Mouse (Mus musculus) liver, postnatal 0 days (tissue): ENCODE measurements around the gene Mapk11. TPM values are rescaled to one million over a fixed set of nuclear protein-coding genes. Genes with fewer than 3 reads are reported as not detected.

Experiments used
- ATAC-seq: fragments of 200-750 bp; cut with Nextera tagmentation; 2 replicates; pipeline ENCODE4 v1.8.0; 2017; ENCODE audit warnings: mild to moderate bottlenecking, moderate library complexity
- DNase-seq: peaks from one replicate; pipeline ENCODE4 v3.0.0-alpha.2; 2016
- H3K27ac ChIP-seq: fragments of 300-500 bp; sonication (generic); 2 replicates; pipeline ENCODE4 v1.5.1; 2014; ENCODE audit warnings: antibody characterized with exemption, moderate library complexity, mild to moderate bottlenecking, low read depth
- H3K27me3 ChIP-seq: fragments of 300-500 bp; sonication (generic); 2 replicates; pipeline ENCODE4 v1.6.1; 2014; ENCODE audit warnings: low read length, control low read depth, mixed read lengths; ENCODE audit not compliant: insufficient read depth
- H3K36me3 ChIP-seq: fragments of 300-500 bp; sonication (generic); replicated peaks from 2 replicates; pipeline ENCODE4 v1.6.1; 2014; ENCODE audit warnings: mild to moderate bottlenecking, control low read depth, low read length, moderate library complexity, mixed read lengths; ENCODE audit not compliant: insufficient read depth
- H3K4me1 ChIP-seq: fragments of 300-500 bp; sonication (generic); 2 replicates; pipeline ENCODE4 v1.6.1; 2014; ENCODE audit warnings: antibody characterized with exemption, mild to moderate bottlenecking, control low read depth; ENCODE audit not compliant: insufficient read depth
- H3K4me2 ChIP-seq: fragments of 300-500 bp; sonication (generic); 2 replicates; pipeline ENCODE4 v1.6.1; 2014; ENCODE audit warnings: low read depth, mild to moderate bottlenecking, low read length, moderate library complexity, mixed read lengths
- H3K4me3 ChIP-seq: fragments of 300-500 bp; sonication (generic); 2 replicates; pipeline ENCODE4 v1.5.1; 2014; ENCODE audit warnings: low read depth, low read length
- H3K9ac ChIP-seq: fragments of 300-500 bp; sonication (generic); replicated peaks from 2 replicates; pipeline ENCODE4 v1.6.1; 2014; ENCODE audit warnings: mild to moderate bottlenecking, moderate library complexity
- H3K9me3 ChIP-seq: fragments of 300-500 bp; sonication (generic); 2 replicates; pipeline ENCODE4 v1.6.1; 2016; ENCODE audit warnings: mild to moderate bottlenecking, control low read depth, low read length, mixed read lengths
- CTCF ChIP-seq: sonication (generic); IDR thresholded peaks from 2 replicates; pipeline ENCODE4 v1.5.1; 2016; ENCODE audit warnings: antibody characterized with exemption, low read depth
- EP300 ChIP-seq: IDR thresholded peaks from 2 replicates; pipeline ENCODE4 v1.6.1; 2016; ENCODE audit warnings: antibody characterized with exemption, low read depth, mild to moderate bottlenecking
- WGBS: fragments of 180-500 bp; shearing (Covaris S2); extraction: QIAGEN DNeasy Blood & Tissue Kit; methylation state at CpG from one replicate; pipeline ENCODE4 v1.1.7; 2014; ENCODE audit not compliant: insufficient replicate concordance; 5-methylcytosine and 5-hydroxymethylcytosine counted together
- polyA plus RNA-seq: library from polyadenylated mRNA; unstranded; fragments of >200 nt; fragmentation: Nextera tagmentation; extraction: Ambion mirVana; gene quantifications from 2 replicates; pipeline ENCODE4 v1.2.1, GENCODE M21; 2015

The Mapk11 gene
- polyA plus RNA-seq, 1 experiment from 2014 or later = 0.81 TPM

DNA sequence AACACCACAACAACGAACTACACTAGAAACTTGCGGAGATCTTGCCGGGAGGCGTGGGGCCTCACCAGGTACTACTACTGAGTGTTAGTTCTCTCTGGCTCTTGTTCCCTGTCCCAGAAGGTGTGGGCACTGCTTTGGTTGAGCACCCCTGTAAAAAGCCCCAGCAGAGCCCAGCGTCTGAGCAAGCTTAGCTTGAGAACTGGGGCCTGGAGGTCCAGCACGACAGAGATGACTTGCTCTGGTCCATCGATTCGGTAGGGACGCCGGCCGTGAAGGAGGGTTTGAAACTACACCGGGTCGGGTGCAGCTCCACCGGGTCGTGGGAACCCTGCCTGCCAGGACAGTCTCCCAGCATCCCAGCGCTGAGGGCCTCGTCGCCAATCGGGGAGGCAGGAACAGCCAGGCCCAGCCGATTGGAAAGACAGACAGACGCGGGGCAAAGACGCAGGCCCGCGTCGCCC is 30.7 kb upstream of the Mapk11 start:
- Histone ChIP-seq H3K4me2 (peak overlapping the region; percentile 81), H3K36me3 (no peaks in the 10 kb centered on the region), H3K4me1 (peaks cover 50% of the 10 kb centered on the region), H3K27ac (peak overlapping the region; percentile 98), H3K9me3 (no peaks in the 10 kb centered on the region), H3K27me3 (peaks cover 19% of the 10 kb centered on the region), H3K9ac (peak overlapping the region; percentile 74), H3K4me3 (peak overlapping the region; percentile 71)
- DNase-seq (no peak), ATAC-seq (no peak)
- TF ChIP-seq EP300 = no peak
- 2% methylated on average over 25 of the region's 26 CpGs for WGBS

DNA sequence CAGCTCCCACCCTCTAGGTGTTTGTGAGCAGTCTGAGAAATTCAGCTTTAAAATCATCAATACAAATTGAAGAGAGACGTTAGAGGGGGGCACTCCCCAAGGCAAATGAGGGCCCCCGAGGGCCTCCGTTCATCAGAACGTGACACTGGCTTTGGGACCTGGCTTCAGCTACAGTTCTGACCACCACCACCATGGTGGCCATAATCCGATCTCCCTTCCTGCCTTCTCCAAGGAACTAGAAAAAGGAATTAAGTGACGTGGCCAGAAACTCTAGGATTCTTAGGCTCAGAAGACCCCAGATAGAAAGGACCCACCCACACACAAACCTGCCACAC is 30.2 kb upstream of the Mapk11 start:
- H3K27ac ChIP-seq = peak overlapping the region; percentile 98
- peak overlapping the region; percentile 71 for H3K4me3 ChIP-seq
- H3K36me3 ChIP-seq = no peaks in the 10 kb centered on the region
- no peak for TF ChIP-seq EP300
- TF ChIP-seq CTCF = no peak
- H3K27me3 ChIP-seq = peaks cover 19% of the 10 kb centered on the region
- WGBS = 14% methylated on average over 6 of the region's 6 CpGs
- H3K9ac ChIP-seq = peak overlapping the region; percentile 74
- peak overlapping the region; percentile 81 for H3K4me2 ChIP-seq
- no peaks in the 10 kb centered on the region for H3K9me3 ChIP-seq
- ATAC-seq (no peak), DNase-seq (no peak)
- peaks cover 55% of the 10 kb centered on the region for H3K4me1 ChIP-seq

DNA sequence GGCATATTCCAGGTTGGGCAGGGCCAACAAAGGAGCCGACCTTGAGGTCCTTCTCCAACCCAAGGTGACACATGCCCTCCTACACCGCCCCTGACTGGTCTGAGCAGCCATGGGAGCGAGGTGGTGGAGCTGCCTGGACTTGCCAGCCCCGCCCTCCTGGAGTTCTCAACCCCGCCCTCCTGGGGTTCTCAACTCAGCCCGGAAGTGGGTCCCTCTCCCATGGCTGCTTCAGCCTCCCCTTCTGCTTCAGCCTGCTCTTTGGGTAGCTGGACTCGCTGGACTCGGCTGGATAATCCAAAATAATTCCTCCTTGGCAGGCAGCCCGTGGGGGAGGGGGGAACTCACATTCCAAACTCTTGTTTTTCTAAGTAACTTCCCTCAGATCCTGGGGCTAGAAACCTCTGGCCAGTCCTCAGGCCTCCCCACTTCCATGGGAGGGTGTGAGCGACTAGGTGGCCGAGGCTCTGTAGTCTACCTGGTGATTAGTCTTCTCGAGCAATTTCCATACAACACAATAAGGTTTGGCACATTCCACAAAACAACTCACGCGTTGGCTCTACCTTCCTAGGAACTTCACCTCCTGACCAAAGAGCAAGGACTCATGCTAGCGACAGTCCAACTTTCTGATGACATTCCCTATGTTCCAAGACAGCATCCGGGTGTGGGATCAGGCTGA is 29.7 kb upstream of the Mapk11 start:
- WGBS = 11% methylated on average over 16 of the region's 16 CpGs
- peak; percentile 40 for ATAC-seq
- Histone ChIP-seq H3K27ac (peak overlapping the region; percentile 98), H3K4me1 (peaks cover 60% of the 10 kb centered on the region), H3K36me3 (no peaks in the 10 kb centered on the region), H3K4me3 (peak overlapping the region; percentile 71), H3K9ac (peak overlapping the region; percentile 74), H3K27me3 (peaks cover 19% of the 10 kb centered on the region), H3K4me2 (peak overlapping the region; percentile 81), H3K9me3 (no peaks in the 10 kb centered on the region)
- DNase-seq = peak; percentile 76
- no peak for TF ChIP-seq CTCF
- TF ChIP-seq EP300 = no peak

DNA sequence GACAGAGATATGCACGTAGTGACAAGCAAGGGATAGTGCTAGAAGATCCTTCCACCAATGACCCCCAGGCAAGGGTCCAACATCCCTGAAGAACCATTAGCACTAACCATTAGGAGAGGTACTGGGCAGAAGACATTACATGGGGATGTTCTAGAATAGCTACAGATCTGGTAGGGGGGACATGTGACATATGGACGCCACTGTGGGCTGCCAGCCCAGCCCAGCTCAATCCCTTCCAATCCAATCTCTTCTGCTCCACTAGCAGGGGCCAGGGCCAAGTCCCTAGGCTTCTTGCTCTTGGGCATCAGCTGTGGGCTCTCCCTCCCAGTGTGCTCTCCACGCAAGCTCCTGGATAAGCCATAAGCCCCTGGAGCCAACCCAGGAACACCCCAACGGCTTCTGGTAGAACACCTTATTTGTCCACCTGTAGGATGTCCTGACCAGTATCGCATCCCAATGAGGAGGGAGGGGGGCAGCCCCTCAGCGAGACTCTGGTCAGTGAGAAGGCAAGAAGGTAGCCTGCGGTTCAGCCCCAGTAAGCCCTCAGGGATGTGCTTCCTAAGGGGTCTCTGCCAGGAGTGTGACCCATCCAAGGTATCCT is 28.9 kb upstream of the Mapk11 start:
- Histone ChIP-seq H3K4me1 (peaks cover 63% of the 10 kb centered on the region), H3K4me3 (peak overlapping the region; percentile 71; the same call in 1 of the 2 replicates), H3K4me2 (peak overlapping the region; percentile 81), H3K9ac (peak overlapping the region; percentile 74), H3K27me3 (peaks cover 26% of the 10 kb centered on the region), H3K36me3 (no peaks in the 10 kb centered on the region), H3K27ac (peak overlapping the region; percentile 98), H3K9me3 (no peaks in the 10 kb centered on the region)
- TF ChIP-seq CTCF (no peak), EP300 (no peak)
- 59% methylated on average over 7 of the region's 7 CpGs for WGBS
- DNase-seq (no peak), ATAC-seq (no peak)

DNA sequence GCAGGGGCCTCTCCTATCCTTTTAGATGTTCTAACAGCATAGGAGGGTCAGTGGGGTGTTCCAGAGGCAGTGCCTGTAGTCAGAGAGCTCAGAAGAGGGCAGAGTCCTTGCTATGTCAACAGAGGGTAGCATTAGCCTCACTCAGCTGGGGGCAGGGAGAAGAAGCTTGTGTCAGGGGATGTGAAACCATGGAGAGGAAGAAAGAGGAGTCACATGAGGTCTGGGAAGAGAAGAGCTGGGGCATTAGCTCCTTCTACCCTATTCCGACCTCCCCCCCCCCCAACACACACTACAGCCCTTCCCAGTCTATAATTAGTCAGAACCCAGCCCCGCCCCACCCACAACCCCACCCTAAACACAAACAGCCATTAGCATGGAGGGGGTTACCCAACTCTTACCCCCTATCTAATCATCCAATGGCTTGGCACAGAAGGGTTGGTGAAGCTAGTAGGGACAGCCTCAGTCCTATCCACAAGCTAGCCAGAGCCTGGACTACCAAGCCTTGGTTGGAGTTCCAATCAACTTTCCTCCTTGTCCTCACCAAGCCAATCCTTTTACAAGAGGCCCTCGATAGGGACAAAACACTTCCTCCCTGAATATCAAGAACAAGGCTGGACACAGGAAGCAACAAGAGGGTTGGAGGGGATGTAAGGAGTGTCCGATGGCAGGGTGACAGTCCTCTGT is 28.3 kb upstream of the Mapk11 start:
- Histone ChIP-seq H3K9me3 (no peaks in the 10 kb centered on the region), H3K4me3 (peak overlapping the region; percentile 15; the same call in 1 of the 2 replicates), H3K27ac (peak overlapping the region; percentile 98), H3K36me3 (no peaks in the 10 kb centered on the region), H3K9ac (peak overlapping the region; percentile 59), H3K4me1 (peaks cover 63% of the 10 kb centered on the region), H3K27me3 (peaks cover 30% of the 10 kb centered on the region), H3K4me2 (peak overlapping the region; percentile 81)
- WGBS = 31% methylated on average over 4 of the region's 4 CpGs
- peak; percentile 48 for DNase-seq
- ATAC-seq = peak; percentile 67
- TF ChIP-seq CTCF = no peak

DNA sequence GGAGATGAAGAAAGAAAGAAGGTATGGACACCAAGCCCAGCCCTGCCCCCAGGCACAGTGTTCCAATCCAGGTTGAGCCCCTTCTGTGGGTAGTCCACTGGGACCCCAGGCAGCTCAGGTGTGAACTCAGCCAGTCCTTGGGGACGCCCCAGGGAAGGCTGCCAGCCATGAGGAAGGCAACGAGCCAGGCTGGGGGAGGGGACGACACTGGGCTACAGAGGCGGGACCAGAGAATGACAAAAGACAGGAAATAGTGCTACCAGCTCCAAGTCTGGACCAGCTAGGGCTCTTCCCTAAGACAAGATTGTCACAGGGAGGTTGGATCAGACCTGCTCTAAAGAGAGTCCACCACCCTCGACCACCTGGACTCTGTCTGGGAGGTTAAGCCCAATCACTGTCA is 27.7 kb upstream of the Mapk11 start:
- Histone ChIP-seq H3K9me3 (no peaks in the 10 kb centered on the region), H3K27ac (peak overlapping the region; percentile 98), H3K4me3 (peak overlapping the region; percentile 15; the same call in 1 of the 2 replicates), H3K4me2 (peak overlapping the region; percentile 81), H3K36me3 (no peaks in the 10 kb centered on the region), H3K4me1 (peaks cover 65% of the 10 kb centered on the region), H3K9ac (peak overlapping the region; percentile 59), H3K27me3 (peaks cover 30% of the 10 kb centered on the region)
- DNase-seq = peak; percentile 86
- TF ChIP-seq CTCF (no peak), EP300 (no peak)
- ATAC-seq = peak; percentile 52
- 6% methylated on average over 5 of the region's 5 CpGs for WGBS
